Mouse (Mus musculus) G1E (cell line): ENCODE results near the gene Pdzd2.

Experiments
- CTCF ChIP-seq: IDR thresholded peaks from 2 replicates; pipeline ENCODE4 v1.5.1; 2012; ENCODE audit warnings: low read depth, low read length, inconsistent platforms, mixed read lengths
- GATA2 ChIP-seq: IDR thresholded peaks from 2 replicates; pipeline ENCODE4 v1.6.1; 2012; ENCODE audit warnings: low read depth, low read length, inconsistent platforms, borderline replicate concordance

GRCm38 (mm10) chr15:12490527-12490926 lies 249.2 kb downstream of the Pdzd2 start:
- TF ChIP-seq GATA2 (no peak), CTCF (no peak)
